Mouse (Mus musculus) forebrain, postnatal 0 days (tissue): ENCODE results near the gene Gls2. TPM values are rescaled to one million over a fixed set of nuclear protein-coding genes. Genes with fewer than 3 reads are reported as not detected.
"Not testable (repeated sequence)": the region's sequence is repeated elsewhere in the genome, so short reads cannot be mapped to it uniquely, and the experiment has no call there.

Experiments used
- ATAC-seq: fragments of 200-750 bp; cut with Nextera tagmentation; 2 replicates; pipeline ENCODE4 v1.8.0; 2017; ENCODE audit warnings: mild to moderate bottlenecking, moderate library complexity
- DNase-seq: peaks from one replicate; pipeline ENCODE4 v3.0.0-alpha.2; 2015
- H3K27ac ChIP-seq: fragments of 300-500 bp; sonication (generic); 2 replicates; pipeline ENCODE4 v1.5.1; 2014; ENCODE audit warnings: low read depth, mild to moderate bottlenecking, antibody characterized with exemption, low read length, moderate library complexity, mixed read lengths
- H3K27me3 ChIP-seq: fragments of 300-500 bp; sonication (generic); 2 replicates; pipeline ENCODE4 v1.6.1; 2014; ENCODE audit warnings: mild to moderate bottlenecking, low read length, mixed read lengths; ENCODE audit not compliant: insufficient read depth
- H3K36me3 ChIP-seq: fragments of 300-500 bp; sonication (generic); 2 replicates; pipeline ENCODE4 v1.6.1; 2014; ENCODE audit warnings: mild to moderate bottlenecking, moderate library complexity; ENCODE audit not compliant: insufficient read depth
- H3K4me1 ChIP-seq: fragments of 300-500 bp; sonication (generic); 2 replicates; pipeline ENCODE4 v1.6.1; 2014; ENCODE audit warnings: antibody characterized with exemption; ENCODE audit not compliant: insufficient read depth
- H3K4me2 ChIP-seq: fragments of 300-500 bp; sonication (generic); 2 replicates; pipeline ENCODE4 v1.6.1; 2014; ENCODE audit warnings: low read depth, mild to moderate bottlenecking, moderate library complexity
- H3K4me3 ChIP-seq: fragments of 300-500 bp; sonication (generic); 2 replicates; pipeline ENCODE4 v1.5.1; 2014; ENCODE audit warnings: low read depth, low read length, mixed read lengths
- H3K9ac ChIP-seq: fragments of 300-500 bp; sonication (generic); 2 replicates; pipeline ENCODE4 v1.6.1; 2014; ENCODE audit warnings: mild to moderate bottlenecking
- H3K9me3 ChIP-seq: fragments of 300-500 bp; sonication (generic); 2 replicates; pipeline ENCODE4 v1.6.1; 2016; ENCODE audit warnings: low read length
- CTCF ChIP-seq: sonication (generic); IDR thresholded peaks from 2 replicates; pipeline ENCODE4 v1.5.1; 2016; ENCODE audit warnings: antibody characterized with exemption, control low read depth, low read depth
- WGBS: fragments of 180-500 bp; shearing (Covaris S2); extraction: QIAGEN DNeasy Blood & Tissue Kit; methylation state at CpG from one replicate; pipeline ENCODE4 v1.1.7; 2014; 5-methylcytosine and 5-hydroxymethylcytosine counted together
- polyA plus RNA-seq: library from polyadenylated mRNA; unstranded; fragments of >200 nt; fragmentation: Nextera tagmentation; extraction: Ambion mirVana; gene quantifications from 2 replicates; pipeline ENCODE4 v1.2.1, GENCODE M21; 2015
- total RNA-seq: library from RNA; depleted of rRNA; stranded (reverse); fragments of >200 nt; gene quantifications from 2 replicates; pipeline ENCODE4 v1.2.3, GENCODE M21; 2014; rRNA removed

Gene Gls2
- total RNA-seq (1.00 and 2.1 TPM in 2 replicates), polyA plus RNA-seq (1.1 and 1.2 TPM in 2 replicates)

DNA sequence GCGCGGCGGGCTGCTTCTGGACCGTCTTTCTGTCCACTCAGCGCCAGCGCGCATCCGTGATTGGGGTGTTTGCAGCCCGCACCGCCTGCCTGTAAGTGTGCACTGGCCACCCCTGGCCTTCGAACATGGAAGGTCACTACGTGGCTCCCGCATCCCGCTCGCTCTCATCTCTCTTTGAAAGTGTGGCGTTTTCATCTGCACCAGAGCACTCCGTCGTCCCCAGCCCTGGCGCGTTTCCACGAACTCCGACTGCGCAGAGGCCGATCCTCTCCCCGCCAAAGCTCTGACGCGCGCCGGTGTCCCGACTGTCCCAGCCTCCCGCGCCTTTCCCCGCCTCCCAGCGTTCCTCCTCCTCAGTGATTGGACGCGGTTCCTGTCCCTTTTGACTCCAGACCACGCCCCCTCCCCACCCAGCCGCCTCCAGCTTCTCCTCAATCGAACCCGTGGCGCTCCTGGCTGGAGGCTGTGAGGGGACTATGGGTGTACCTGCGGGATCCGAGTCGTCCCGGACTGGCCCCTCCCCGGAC lies at the start of gene Gls2:
TSS of gene Gls2 (plus strand) at position 434 of the 527 bp plus-strand sequence.
- H3K36me3 ChIP-seq, result no peaks in the 10 kb centered on the region
- peak; percentile 98 for ATAC-seq
- H3K4me3 ChIP-seq, result peak within 1 kb of the TSS; percentile 71
- H3K27me3 ChIP-seq, result no peaks in the 10 kb centered on the region
- no peak within 1 kb of the TSS for H3K27ac ChIP-seq
- H3K4me2 ChIP-seq, result peak within 1 kb of the TSS; percentile 78
- no peak for TF ChIP-seq CTCF
- WGBS, result 2% methylated on average over 45 of the region's 46 CpGs
- no peaks in the 10 kb centered on the region for H3K4me1 ChIP-seq
- peak; percentile 95 for DNase-seq
- H3K9ac ChIP-seq, result peak within 1 kb of the TSS; percentile 49
- H3K9me3 ChIP-seq, result no peaks in the 10 kb centered on the region

DNA sequence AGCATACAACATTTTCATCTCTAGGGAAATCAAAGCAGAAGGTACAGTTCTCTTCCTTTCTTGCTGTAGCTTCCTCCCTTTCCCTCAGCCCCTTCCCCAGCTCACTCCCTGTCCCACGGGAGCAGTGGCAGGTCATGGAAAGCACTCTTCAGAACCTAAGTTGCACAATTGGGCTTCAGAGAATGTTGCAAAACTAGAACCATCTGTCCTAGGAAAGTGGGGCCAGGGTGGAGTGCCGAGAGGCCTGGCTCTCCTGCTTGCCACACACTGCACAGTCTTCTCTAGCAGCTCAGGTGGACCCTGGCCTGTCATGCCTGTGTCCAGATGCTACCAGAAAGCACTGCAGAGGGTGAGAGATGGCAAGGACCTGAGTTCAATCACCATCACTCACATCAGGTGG lies 49.3 kb upstream of the Gls2 start:
- Histone ChIP-seq H3K4me3 (no peak overlapping the region), H3K4me2 (no peak overlapping the region), H3K27ac (no peak overlapping the region), H3K9ac (no peak overlapping the region), H3K4me1 (no peaks in the 10 kb centered on the region), H3K9me3 (no peaks in the 10 kb centered on the region), H3K27me3 (no peaks in the 10 kb centered on the region), H3K36me3 (no peaks in the 10 kb centered on the region)
- DNase-seq (no peak), ATAC-seq (no peak)
- no peak for TF ChIP-seq CTCF
- 91% methylated on average over 2 of the region's 2 CpGs for WGBS

DNA sequence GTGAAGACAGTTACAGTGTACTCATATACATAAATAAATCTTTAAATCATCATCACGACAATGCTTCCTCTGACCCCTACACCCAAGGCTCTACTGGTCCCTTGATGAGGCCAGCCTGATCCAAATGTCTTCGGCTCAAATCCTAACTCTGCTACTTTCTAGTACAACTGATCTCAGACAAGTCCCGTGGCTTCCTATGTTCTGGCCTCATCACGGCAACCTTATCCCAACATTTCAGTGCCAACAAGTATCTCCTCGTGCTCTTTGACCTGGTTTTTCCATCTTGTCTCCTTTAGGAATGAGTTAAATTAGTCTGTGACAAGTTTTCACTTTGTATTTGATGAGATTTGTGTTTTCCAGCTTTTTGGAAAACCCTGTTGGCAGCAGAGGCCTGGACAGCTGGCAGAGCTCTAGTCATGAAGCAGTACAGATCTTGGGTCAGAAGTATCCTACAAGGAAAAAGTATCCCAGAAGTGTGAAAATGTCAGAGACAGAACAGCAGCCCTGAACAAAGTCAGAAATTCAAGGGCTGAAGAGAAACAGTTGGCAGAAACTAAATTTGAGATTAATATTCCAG lies 45.4 kb upstream of the Gls2 start:
- Histone ChIP-seq H3K4me1 (no peaks in the 10 kb centered on the region), H3K36me3 (no peaks in the 10 kb centered on the region), H3K27ac (no peak overlapping the region), H3K4me3 (no peak overlapping the region), H3K9me3 (no peaks in the 10 kb centered on the region), H3K4me2 (no peak overlapping the region), H3K27me3 (no peaks in the 10 kb centered on the region), H3K9ac (no peak overlapping the region)
- no peak for TF ChIP-seq CTCF
- DNase-seq (no peak), ATAC-seq (no peak)
- WGBS, result 87% methylated on average over 5 of the region's 5 CpGs

DNA sequence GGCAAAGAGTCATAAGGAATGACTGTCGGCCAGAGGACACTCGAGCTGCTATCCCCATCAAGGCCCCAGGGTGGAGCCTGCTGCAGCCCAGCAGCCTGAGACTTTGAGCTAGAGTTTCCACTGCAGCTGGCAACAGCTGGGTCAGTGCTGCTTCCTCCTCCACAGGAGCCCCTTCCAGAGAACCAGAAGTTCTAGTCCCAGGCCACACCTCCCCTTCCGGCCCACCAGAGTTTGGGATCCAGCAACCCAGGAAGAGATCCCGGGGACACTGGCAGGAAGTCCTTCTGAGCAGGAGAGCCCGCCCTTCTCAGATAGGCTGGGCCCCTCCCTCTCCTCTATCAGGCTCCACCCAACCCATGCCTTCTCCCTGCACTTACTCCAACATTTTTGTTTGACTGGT lies 44.7 kb upstream of the Gls2 start:
- TF ChIP-seq CTCF, result no peak; the same call in 1 of the 2 replicates
- 10% methylated on average over 5 of the region's 5 CpGs for WGBS

DNA sequence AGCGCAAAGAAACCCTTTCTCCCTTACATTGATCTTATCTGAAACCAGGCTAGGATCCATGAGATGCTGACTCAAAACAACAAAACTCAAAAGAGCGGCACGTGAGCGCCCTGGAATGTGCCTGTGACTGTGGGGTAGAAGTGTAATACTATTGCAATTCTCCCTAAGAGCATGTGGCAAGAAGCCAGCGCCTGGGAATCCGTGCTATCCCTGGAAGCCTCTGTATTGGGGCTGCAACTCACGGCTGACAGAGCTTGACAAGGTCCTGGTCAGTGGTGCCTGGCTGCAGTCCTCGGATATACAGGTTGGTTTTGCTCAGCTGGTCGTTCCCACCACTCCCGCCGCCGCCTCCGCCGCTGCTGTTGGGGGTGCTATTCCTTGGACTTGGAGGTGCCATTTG lies 43.3 kb upstream of the Gls2 start:
- Histone ChIP-seq H3K9me3 (no peaks in the 10 kb centered on the region), H3K4me3 (no peak overlapping the region), H3K4me1 (no peaks in the 10 kb centered on the region), H3K9ac (no peak overlapping the region), H3K4me2 (no peak overlapping the region), H3K27ac (no peak overlapping the region), H3K27me3 (no peaks in the 10 kb centered on the region), H3K36me3 (no peaks in the 10 kb centered on the region)
- no peak for TF ChIP-seq CTCF
- ATAC-seq (no peak), DNase-seq (no peak)
- 81% methylated on average over 14 of the region's 14 CpGs for WGBS

More for the DNA sequence above, 44.7 kb upstream of the Gls2 start:
- Histone ChIP-seq H3K4me1 (no peaks in the 10 kb centered on the region), H3K4me3 (no peak overlapping the region), H3K36me3 (no peaks in the 10 kb centered on the region), H3K4me2 (no peak overlapping the region), H3K27me3 (no peaks in the 10 kb centered on the region), H3K9me3 (no peaks in the 10 kb centered on the region), H3K27ac (no peak overlapping the region), H3K9ac (no peak overlapping the region)
- DNase-seq (no peak), ATAC-seq (peak; percentile 62)

DNA sequence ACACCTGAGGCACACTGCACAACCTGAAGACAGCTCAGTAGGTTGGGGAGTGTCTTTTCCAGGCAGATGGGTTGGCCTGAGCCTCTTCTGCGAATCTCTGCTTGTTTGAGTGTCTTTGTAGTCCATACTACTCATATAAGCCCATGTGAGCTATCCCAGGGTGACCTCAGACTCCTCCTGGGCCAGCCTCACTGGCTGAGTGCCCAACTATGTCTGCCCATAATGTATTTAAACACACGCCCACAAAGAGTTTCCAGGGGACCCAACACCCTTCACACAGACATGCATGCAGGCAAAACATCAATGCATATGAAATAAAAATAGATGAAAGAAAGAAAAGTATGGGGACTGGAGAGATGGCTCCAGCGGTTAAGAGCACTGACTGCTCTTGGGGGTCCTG lies 40.3 kb upstream of the Gls2 start:
- Histone ChIP-seq H3K27ac (no peak overlapping the region), H3K36me3 (no peaks in the 10 kb centered on the region), H3K9ac (no peak overlapping the region), H3K4me1 (no peaks in the 10 kb centered on the region), H3K9me3 (no peaks in the 10 kb centered on the region), H3K27me3 (no peaks in the 10 kb centered on the region), H3K4me3 (no peak overlapping the region), H3K4me2 (no peak overlapping the region)
- WGBS, result 68% methylated on average over 3 of the region's 3 CpGs
- DNase-seq (no peak), ATAC-seq (no peak)
- TF ChIP-seq CTCF, result no peak

DNA sequence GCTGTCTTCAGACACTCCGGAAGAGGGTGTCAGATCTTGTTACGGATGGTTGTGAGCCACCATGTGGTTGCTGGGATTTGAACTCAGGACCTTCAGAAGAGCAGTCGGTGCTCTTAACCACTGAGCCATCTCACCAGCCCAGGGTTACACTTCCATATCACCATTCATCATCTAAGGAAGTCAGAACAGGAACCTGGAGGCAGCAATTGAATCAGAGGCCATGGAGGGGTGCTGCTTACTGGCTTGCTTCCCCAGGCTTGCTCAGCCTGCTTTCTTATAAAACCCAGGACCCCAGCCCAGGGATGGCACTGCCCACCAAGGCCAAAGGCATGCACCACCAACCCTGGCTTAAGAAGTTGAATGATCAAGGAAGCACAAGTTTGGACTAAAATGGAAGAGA lies 28.5 kb upstream of the Gls2 start:
- not testable (repeated sequence) for H3K27ac ChIP-seq, H3K4me2 ChIP-seq, DNase-seq, ATAC-seq, H3K9me3 ChIP-seq, H3K4me3 ChIP-seq, H3K9ac ChIP-seq, H3K4me1 ChIP-seq, H3K36me3 ChIP-seq, H3K27me3 ChIP-seq
- 100% methylated on average over 1 of the region's 3 CpGs for WGBS
